Mouse (Mus musculus): ENCODE data around the gene Pold1.

DNA sequence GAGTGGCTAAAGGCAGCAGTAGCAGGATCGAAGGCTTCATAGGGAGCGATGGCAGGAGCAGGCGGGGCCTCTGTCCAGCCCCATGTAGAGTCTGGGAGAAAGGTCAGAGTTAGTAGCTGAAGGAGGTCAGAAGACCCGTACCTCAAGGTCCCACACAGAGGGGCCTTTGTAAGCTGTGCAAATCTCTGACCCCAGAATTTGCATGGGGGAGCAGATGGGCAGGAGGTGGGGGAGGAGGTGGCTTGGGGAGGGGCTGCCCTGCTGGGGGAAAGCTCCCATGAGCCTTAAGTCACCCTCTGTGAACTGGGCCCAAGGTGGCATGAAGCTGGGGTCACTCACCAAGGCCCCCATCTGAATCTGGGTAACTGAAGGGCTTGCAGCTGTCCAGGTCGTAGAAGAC is 19.1 kb downstream of the Pold1 start:
- TF ChIP-seq POLR2A (IDR thresholded peaks at IDR 0.05; ENCODE audit: low read depth, low read length) = no peak
- TF ChIP-seq CTCF (conservative IDR thresholded peaks at IDR 0.05; ENCODE audit: insufficient read depth, insufficient read length, low read depth, low read length) = no peak
